Mouse (Mus musculus) E14TG2a.4 (cell line): ENCODE results near the gene Gpa33.

Experiments used
- H3K27me3 ChIP-seq: 2 replicates; pipeline ENCODE4 v1.6.1; 2014; ENCODE audit warnings: low read length, control low read depth; ENCODE audit not compliant: insufficient read depth
- H3K36me3 ChIP-seq: 2 replicates; pipeline ENCODE4 v1.6.1; 2014; ENCODE audit warnings: low read length, control low read depth; ENCODE audit not compliant: insufficient read depth
- H3K4me1 ChIP-seq: replicated peaks from 2 replicates; pipeline ENCODE4 v1.6.1; 2014; ENCODE audit warnings: low read depth, low read length, control low read depth
- H3K4me3 ChIP-seq: replicated peaks from 2 replicates; pipeline ENCODE4 v1.5.1; 2014; ENCODE audit warnings: mild to moderate bottlenecking, low read length
- H3K9me3 ChIP-seq: 2 replicates; pipeline ENCODE4 v1.6.1; 2014; ENCODE audit warnings: low read length, control low read depth
- CTCF ChIP-seq: conservative IDR thresholded peaks from 2 replicates; pipeline ENCODE4 v1.5.1; 2014; ENCODE audit warnings: low read length
- NANOG ChIP-seq: IDR thresholded peaks from 2 replicates; pipeline ENCODE4 v1.6.1; 2014; ENCODE audit warnings: borderline replicate concordance, low read length, mixed read lengths
- POU5F1 ChIP-seq: IDR thresholded peaks from 2 replicates; pipeline ENCODE4 v1.6.1; 2014; ENCODE audit warnings: low read length, borderline replicate concordance

The Gpa33 gene

DNA sequence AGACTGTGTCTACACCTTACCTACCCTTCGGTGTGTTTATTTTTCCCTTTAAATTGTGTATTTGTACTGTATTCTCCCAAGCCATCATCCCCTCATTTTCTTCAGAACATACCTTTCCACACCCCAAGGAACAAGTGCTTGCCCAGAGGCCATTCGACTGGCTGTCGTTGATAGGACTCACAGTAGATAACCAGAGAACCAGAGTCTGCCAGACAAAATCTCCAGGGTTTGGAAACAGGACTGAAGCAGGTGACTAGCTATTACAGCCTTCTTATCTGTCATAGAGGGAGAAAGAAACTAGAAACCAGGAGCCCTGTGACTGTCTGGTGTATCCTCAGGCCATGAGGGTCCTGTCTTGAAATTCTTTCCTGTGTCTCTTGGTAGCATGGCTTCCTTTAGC is 25.2 kb upstream of the Gpa33 start:
- peaks cover 100% of the 10 kb centered on the region for H3K36me3 ChIP-seq
- H3K4me1 ChIP-seq = peaks cover 12% of the 10 kb centered on the region
- peaks cover 57% of the 10 kb centered on the region for H3K9me3 ChIP-seq
- TF ChIP-seq POU5F1 (no peak), CTCF (no peak), NANOG (no peak)
- no peaks in the 10 kb centered on the region for H3K27me3 ChIP-seq
- H3K4me3 ChIP-seq = no peak overlapping the region

DNA sequence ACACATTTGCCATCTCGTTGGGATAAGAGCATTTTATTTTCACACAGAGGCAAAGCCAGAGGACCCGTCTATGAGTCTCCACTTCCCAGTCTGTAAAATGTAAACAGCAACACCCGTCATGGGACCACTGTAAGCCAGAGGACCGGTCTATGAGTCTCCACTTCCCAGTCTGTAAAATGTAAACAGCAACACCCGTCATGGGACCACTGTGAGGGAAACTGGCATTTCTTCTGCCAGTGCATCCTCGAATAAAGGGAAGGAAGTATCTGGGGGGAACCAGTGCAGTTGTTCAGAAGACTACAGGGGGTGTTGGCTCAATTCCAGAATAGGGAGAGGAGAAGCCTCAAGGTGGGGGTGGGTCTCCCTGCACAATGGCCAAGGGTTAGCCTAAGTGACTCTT is 24.6 kb upstream of the Gpa33 start:
- Histone ChIP-seq H3K9me3 (peaks cover 51% of the 10 kb centered on the region), H3K36me3 (peaks cover 100% of the 10 kb centered on the region), H3K4me3 (no peak overlapping the region), H3K4me1 (peaks cover 12% of the 10 kb centered on the region), H3K27me3 (no peaks in the 10 kb centered on the region)
- TF ChIP-seq NANOG = no peak
- no peak for TF ChIP-seq POU5F1
- TF ChIP-seq CTCF = no peak

DNA sequence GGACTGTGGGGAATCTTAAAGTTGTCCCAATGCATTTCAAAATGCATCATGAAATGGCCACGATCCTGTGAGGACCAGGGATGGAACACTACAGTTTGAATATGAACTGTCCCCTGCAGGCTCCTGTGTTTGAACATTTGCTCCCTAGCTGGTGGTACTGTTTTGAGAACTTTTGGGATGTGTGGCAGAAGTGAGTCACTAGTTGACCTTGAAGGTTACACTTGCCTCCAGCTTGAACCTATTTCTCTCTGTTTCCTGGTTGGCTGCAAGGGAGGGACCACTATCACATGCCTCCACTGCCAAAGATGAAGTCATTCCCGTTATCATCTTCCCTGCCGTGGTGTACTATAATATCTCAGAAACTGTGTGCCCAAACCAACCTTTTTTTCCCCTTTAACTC is 15.1 kb upstream of the Gpa33 start:
- TF ChIP-seq NANOG = no peak
- no peak for TF ChIP-seq POU5F1
- no peak for TF ChIP-seq CTCF
- Histone ChIP-seq H3K36me3 (peaks cover 97% of the 10 kb centered on the region), H3K9me3 (0 out of 2 replicates have a peak, but pooled peaks cover 3% of the 10 kb centered on the region), H3K27me3 (no peaks in the 10 kb centered on the region), H3K4me1 (peaks cover 38% of the 10 kb centered on the region), H3K4me3 (no peak overlapping the region)

DNA sequence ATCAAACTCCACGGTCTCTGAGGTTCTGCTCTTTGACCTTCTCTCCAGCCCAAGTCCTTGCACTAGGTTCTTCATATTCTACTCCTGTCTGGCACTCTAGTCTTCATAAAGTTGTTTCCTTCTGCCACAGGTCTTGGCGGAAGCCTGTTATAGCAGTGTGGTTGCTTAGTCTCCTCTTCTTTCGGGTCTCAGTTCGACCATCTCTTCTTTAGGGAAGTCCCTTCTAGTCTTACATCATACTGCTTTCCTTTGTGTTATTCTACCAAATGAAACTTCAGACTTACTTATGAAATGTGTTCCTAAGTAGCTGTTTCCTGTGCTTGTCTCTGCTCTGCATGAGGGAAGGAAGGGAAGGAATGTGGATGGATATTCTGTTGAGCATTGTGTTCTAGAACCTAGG is 14.3 kb upstream of the Gpa33 start:
- Histone ChIP-seq H3K27me3 (no peaks in the 10 kb centered on the region), H3K36me3 (peaks cover 97% of the 10 kb centered on the region), H3K4me3 (no peak overlapping the region), H3K9me3 (0 out of 2 replicates have a peak, but pooled peaks cover 3% of the 10 kb centered on the region), H3K4me1 (peaks cover 38% of the 10 kb centered on the region)
- TF ChIP-seq CTCF = no peak
- TF ChIP-seq NANOG = no peak
- TF ChIP-seq POU5F1 = no peak

DNA sequence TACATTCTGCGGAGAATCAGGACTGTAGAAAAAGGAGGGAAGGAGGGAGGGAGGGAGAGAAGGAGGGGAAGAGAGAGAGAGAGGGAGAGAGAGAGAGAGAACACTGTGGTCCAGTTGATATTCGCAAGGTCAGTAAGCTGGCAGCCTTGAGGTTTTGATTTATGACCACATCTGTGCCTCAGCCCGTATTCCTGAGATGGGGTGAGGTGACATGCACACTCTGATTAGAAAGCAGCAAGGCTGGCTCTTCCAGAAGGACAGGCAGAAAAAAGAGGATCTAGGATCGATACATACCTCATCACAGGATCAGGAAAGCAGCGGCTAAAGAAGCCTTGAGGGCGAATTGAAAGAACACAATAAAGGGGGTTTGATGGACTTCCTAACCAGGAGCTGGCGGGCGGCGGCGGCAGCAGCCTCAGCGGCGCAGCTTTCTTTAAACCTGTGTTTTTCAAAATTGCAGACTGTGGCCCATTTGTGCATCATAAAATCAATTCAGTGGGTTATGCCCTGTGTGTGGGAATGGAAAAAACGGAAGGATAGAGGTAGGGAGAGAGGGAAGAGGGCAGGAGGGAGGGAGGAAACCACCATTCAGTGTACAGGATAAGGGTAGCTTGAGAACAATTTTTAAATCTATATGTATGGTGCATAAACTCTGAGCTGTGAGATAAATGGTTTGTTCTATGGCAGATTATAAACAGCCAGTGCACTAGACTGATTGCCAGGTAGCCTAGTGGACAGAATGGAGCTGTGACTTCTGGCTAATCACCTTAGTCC is 12.0 kb upstream of the Gpa33 start:
- TF ChIP-seq CTCF = no peak
- TF ChIP-seq POU5F1 = no peak
- no peak for TF ChIP-seq NANOG
- no peaks in the 10 kb centered on the region for H3K27me3 ChIP-seq
- peaks cover 91% of the 10 kb centered on the region for H3K36me3 ChIP-seq
- 0 out of 2 replicates have a peak, but pooled peaks cover 3% of the 10 kb centered on the region for H3K9me3 ChIP-seq
- H3K4me3 ChIP-seq = no peak overlapping the region
- peaks cover 45% of the 10 kb centered on the region for H3K4me1 ChIP-seq

DNA sequence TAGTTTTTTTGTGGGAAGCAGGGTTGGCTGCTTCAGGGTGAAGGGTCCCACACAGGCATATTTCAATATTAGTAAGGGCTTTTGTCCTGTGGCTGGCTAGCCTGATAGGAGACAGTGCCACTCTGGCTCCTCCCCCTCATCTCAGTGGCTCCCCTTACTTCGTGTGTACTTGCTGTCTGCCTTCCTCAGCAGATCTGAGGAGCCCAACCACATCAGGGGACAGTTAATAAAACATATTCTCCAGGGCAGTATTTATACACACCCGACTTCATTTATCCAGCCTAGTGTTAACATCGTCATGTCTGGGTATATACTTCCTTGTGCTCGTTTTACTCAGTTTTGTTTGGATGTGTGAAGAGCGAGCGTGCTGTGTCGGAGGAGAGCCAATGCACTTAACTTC is 7.9 kb upstream of the Gpa33 start:
- H3K36me3 ChIP-seq = peaks cover 67% of the 10 kb centered on the region
- TF ChIP-seq POU5F1 = no peak
- no peak for TF ChIP-seq NANOG
- no peak for TF ChIP-seq CTCF
- 0 out of 2 replicates have a peak overlapping the region, but pooled peaks have one; percentile 2 for H3K4me3 ChIP-seq
- peaks cover 60% of the 10 kb centered on the region for H3K4me1 ChIP-seq
- 0 out of 2 replicates have a peak, but pooled peaks cover under 1% of the 10 kb centered on the region for H3K9me3 ChIP-seq
- H3K27me3 ChIP-seq = no peaks in the 10 kb centered on the region

DNA sequence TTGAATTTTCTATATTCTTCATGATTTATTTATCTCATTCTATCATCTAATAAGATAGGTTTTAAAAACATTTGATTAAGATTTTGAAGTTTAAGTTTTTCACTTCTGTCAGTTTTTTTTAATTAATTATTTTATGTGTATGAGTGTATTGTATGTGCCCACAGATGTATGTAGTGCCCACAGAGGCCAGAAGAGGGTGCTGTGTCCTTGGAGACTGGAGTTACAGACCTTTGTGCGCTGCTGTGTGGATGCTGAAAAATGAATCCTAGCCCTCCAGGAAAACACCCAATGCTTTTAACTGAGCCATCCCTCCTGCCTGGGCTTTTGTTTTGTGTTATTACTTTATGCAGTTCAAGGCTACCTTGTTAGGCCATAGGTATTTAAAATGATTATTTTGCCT is 7.0 kb upstream of the Gpa33 start:
- Histone ChIP-seq H3K27me3 (no peaks in the 10 kb centered on the region), H3K4me1 (peaks cover 66% of the 10 kb centered on the region), H3K36me3 (peaks cover 57% of the 10 kb centered on the region), H3K4me3 (peak overlapping the region; percentile 60; the same call in 1 of the 2 replicates), H3K9me3 (no peaks in the 10 kb centered on the region)
- TF ChIP-seq CTCF (peak; percentile 86), POU5F1 (no peak)

DNA sequence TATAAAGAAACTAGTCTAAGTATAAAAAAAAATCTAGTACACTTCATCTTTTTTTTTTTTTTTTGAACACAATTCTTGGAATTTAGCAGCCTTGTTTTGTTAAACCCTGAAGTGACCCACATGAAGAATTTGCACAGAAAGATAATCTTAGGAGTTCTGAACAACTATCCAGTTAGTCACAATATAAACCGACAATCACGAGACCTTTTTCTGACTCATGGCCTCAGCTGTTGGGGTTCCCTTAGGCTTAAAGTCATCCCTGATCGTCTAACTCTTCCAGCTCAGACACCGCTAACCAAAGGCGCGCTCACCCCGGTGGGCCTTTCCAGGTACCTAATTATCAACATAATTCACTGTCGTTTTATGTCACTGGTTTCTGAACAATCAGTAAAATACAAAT is 6.3 kb upstream of the Gpa33 start:
- peaks cover 66% of the 10 kb centered on the region for H3K4me1 ChIP-seq
- peak overlapping the region; percentile 60 for H3K4me3 ChIP-seq
- peaks cover 5% of the 10 kb centered on the region for H3K9me3 ChIP-seq
- peaks cover 55% of the 10 kb centered on the region for H3K36me3 ChIP-seq
- no peak for TF ChIP-seq POU5F1
- no peak for TF ChIP-seq CTCF
- TF ChIP-seq NANOG = no peak
- no peaks in the 10 kb centered on the region for H3K27me3 ChIP-seq

DNA sequence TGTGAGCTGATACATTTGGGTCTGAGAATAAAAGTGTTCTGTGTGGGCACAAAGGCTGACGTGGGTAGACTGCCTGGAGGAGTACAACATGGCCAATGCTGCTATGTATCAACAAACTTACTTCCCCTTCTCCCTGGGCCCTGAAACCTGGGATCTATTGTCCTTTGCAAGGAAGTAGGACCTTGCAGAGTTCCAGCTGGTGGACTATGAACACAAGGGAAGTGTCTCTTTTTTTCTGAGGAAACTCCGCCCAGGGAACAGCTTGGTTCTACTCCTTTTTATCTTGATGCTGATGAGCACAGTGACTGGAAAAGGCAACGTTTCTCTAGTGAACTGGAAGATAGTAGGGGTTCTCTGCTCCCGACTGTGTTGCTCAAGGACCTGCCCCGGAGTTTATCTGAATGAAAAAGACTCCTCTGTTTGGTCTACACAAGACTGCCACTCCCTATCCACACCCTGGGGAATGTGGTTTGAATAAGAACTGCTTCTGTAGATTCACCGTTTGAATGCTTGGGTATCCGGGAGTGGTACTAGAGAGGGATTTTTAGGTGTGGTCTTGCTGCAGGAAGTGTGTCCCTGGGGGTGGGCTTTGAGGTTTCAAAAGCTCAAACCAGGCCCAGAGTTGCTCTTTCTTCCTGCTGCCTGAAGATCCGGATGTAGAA is 5.0 kb upstream of the Gpa33 start:
- peaks cover 42% of the 10 kb centered on the region for H3K36me3 ChIP-seq
- peaks cover 66% of the 10 kb centered on the region for H3K4me1 ChIP-seq
- H3K4me3 ChIP-seq = peak overlapping the region; percentile 60
- H3K27me3 ChIP-seq = no peaks in the 10 kb centered on the region
- TF ChIP-seq NANOG (peak; percentile 76), POU5F1 (no peak)
- peaks cover 14% of the 10 kb centered on the region for H3K9me3 ChIP-seq
